Mouse (Mus musculus) CH12F3 (cell line): ENCODE measurements around the gene Morn1.

Source experiments
- in situ Hi-C: fragments of 300-500 bp; cut with MboI; formaldehyde crosslinking; loops from 2 replicates; pipeline ENCODE4 v1.14.3; 2020; ENCODE audit warnings: low sequenced_read_pairs

Gene Morn1

DNA sequence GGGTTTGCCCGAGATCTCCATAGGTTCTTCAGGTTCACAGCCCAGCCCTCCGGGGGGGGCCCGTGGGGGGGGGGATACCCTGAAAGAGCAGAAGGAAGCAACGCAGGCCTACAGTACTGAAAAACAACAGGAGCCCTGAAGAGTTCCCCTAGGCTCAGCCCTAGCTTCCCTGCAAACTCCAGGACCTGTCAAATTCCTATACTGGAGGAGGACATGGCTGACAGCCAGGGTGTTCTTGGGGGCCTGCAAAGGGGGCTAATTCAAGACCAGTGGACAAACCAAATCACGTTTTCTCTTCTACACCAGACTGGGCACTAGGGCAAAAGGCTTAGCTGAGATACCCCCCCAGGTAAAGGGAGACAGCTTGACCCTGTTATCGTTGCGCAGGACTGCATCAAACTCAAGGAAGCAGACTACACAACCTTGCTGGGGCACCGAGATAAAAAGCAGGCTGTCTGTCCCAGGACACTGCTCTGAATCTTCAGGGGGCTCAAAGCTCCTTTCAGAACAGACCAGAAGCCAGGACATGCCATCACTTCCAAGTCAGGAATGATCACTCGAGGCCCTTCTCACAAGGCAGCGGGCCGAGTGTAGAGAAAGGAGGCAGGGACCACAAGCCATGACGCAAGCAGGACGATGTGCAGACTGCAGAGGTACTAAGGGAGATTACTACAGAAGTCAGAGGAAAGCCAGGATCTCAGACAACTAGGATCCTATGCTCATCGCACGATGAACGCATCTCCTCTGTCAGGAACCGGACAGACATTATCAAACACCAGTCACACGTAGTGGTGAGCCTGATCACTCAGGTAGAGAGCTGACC is 98.1 kb downstream of the Morn1 start:
- in situ Hi-C loops, result no loop called here

DNA sequence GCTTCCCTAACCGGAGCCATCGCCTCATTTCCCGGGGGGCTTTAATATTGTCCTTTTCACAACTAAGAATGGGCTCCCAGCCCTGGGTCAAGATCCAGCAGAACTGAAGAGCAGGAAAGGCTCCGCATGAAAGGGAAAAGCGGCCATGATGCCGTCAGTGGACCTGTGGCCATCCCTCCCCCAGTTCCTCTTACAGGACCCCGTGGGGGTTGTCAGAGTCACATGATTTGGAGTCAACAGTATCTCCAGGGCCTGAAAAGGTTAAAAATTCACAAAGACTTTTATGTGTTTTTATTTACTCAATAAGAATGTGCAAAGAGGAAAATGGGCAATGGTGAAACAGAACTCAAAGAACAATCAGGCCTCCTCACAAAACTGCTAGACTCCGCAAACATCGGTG is 99.5 kb downstream of the Morn1 start:
- in situ Hi-C loops, result no loop called here

DNA sequence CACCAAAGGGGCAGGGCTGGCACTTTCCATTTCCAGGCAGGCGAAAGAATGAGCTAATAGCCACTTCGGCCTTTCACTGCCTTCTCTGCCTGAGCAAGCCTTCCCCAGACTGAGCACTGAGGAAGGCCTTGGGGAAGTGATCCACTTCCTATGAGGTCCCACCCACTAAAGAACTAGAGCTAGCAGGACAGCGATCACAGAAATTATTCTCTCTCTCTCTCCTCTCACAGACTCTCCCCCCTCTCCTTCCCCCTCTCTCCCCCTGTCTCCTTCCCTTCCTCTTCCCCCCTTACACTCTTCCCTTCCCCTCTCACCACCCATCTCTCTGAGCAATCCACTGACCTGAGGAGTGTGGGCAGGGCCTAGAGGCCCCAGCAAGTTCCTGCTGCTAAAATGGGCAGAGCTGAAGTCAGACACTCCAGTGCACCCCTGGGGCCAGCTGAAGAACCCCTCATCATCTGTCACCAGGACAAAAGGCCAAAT is 100.9 kb downstream of the Morn1 start:
- in situ Hi-C loops, result no loop called here

DNA sequence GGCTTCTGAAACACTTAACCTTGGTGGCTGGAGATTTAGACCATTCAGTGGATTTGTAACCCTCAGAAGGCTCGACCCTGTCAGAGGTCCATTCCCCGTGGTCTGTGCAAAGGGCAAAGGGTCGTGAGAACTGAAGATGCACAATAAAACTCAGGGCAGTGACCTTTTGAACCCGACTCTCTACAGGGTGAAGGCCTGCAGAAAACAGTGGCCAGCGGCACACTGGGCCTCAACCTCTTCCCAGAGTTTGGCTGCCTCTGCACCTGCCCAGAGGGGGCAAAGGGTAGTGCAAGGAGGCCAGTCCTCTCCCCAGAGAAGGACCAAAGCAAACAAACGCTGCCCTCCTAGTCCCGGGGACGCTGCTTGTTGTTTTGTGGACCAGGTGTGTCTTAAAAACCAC is 102.0 kb downstream of the Morn1 start:
- in situ Hi-C loops, result no loop called here

DNA sequence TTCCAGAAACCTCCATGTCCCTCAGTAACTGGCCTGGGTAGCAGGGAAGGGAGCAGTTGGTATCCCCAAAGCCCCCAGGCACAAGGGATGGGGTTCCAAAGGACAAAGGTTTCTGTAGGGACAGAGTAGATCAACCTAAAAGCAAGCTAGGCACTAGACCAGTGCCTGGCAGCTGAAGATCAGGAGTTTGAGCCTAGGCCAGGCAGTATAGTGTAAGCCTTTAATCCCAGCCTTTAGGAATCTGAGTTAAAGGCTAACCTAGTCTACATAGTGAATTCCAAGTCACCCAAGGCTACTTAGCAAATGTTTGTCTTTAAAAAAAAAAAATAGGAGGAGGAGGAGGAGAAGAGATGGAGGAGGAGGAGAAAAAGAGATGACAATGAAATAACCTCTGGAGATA is 102.4 kb downstream of the Morn1 start:
- in situ Hi-C loops, result no loop called here

DNA sequence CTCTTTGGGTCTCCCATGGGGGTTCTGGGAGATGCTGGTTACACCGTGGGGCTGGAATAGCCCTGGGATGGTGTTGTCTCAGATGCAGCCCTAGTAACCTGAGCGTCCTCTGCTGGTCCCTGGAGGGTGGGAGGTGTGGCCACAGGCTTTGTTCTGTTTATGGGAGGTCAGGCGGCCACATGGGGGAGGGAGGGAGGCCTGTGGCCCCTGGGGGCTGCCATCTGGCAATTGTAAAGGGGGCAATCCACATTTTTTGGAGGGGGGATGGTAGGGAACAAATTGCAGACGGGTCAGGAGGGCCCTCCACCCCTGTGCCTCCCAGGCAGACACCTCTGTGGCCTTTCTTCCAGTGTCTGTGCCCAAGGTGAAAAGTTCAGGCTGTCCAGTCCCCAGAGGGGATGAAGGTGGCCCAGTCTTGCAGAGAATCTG is 103.3 kb downstream of the Morn1 start:
- in situ Hi-C loops, result no loop called here

DNA sequence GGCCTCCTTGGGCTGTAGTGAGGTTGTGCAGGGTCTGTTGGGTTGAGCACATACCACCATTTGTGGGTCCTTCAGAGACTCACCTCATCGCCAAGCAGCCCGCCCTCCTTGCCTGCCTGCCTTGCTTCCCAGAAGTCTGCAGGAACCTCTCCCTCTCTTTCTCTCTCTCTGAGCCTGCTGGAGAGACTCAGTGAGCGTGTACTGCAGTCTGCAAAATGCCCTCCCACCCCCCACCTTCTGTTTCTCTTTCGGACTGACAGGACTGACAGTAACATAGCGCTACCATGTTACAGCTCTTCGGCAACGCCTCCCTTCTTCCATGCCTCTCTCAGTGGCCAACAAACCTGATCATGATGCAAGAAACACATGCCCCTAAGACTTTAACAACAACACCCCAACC is 103.9 kb downstream of the Morn1 start:
- in situ Hi-C loops, result no loop called here
